Mouse (Mus musculus): ENCODE data around the gene March1.

March1 gene

DNA sequence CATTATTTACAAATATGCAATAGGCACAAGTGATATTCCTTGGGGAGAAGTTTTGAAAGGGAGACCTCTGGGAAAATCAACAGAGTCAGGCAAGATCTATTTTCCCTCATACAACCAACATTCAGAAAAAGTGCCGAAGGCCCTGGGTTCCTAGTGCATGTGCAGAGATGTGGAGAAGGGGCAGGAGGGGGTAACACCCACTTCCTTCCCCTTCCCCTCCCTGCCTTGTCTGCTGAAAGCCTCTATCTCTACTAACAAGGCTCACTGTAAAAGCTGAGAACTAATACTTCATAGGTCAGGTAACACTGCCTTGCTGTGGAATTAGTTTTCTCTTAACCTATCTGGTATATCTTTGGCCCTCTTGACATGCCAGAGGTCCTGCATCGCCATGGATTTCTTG lies 812.9 kb downstream of the March1 start:
- DNase-seq = no peak

DNA sequence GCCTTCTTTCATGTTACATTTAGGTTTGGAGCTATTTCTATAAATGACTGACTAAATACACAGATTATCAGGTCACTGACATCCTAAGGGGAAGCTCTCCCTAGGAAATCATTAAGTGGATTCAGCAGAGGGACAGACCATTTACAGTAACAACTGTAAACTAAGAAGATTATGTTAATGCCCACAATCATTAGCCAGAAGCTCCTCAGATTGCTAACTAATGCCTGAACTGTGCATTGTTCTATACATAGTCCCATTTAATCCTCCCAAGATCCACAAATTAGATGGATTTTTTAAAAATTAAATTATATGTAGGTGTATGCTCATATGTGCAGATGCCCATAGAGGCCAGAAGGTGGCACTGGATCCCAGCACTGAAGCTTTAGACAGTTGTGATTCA lies 815.9 kb downstream of the March1 start:
- DNase-seq = no peak

DNA sequence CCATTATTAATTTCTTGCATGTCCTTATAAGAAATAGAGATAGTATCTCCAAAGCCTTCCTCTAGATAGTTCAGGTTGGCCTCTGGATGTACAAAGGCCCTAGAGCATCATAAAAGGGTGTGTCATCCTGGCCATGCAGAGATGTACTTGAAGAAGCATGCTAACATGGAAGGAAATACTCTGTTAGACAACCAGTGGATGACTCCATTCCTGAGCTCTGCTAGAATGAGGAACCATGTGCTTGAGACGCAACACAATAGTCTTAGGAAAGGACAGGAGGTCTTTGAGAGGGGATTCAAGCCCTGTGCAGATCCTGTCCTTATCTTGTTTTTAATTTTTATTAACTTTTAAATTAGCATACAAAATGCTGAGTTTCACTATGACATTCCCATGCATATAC lies 819.1 kb downstream of the March1 start:
- no peak for DNase-seq

DNA sequence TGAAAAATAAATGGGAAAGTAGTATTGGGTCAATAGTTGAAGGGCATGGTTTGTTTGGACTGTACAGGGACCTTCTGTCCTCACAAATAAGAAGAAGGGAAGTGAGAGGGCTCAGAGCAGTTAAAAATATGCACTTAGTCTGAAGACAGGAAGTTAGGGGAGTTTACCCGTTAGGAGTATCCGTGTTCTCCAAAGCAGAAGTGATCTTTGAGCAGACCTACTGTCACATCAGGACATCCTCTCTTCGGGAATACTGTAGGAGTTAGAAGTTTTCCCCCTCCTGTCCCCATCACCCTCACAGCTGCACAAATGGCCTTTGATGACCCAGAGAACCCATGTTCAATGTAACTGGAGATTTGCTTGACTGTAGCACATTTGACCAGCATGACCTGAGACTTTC lies 820.2 kb downstream of the March1 start:
- no peak for DNase-seq

DNA sequence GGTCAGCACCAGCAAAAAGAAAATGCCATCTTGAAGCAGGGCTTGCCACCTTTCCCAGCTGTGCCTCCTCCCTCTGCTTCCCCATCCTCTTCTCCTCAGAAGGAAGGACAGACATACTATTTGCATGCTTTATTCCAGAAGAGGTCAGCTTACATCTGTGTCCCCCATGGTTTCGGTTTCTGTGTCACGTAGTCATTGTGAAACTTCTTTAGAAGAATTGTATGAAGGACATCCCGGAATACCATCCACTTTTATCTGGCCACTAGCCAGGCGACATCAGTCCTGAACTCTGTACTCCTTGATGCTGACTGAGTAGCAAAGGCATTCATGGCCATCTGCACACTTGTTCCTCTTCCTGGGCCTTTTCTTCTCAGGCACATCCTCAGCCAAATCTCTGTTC lies 820.8 kb downstream of the March1 start:
- peak; percentile 10 for DNase-seq

DNA sequence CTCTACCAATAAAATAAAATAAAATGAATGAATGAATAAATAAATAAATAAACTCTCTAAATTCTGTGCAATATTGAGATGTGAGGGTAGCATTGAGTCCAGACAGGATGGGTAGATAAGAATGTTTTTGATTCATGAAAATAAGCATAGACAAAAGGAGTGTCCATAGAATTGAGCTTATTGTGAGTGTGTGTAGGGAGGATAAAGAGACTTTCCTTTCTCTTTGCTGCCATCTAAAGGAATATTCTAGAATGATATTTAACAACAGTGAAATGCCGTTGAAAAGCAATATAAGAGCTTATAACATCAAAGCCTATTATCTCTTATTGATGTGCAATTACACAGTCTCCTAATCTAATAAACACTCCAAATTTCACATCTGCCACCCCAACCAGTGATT lies 823.4 kb downstream of the March1 start:
- no peak for DNase-seq

DNA sequence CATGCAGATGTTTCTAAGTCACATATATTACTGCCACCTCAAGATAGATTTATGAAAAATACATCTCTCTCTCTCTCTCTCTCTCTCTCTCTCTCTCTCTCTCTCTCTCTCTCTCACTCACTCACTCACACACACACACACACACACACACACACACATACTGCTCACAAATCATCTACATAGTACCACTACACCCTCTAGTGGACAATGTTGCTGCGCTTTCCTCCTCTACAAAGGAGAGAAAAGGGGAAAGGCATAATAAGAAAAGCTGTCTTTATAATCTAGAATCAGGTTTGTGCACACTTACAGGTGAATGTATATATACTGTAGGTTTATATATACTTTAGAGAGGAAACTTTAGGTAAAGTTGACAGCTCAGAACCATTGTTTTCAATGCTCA lies 825.1 kb downstream of the March1 start:
- peak; percentile 24 for DNase-seq

DNA sequence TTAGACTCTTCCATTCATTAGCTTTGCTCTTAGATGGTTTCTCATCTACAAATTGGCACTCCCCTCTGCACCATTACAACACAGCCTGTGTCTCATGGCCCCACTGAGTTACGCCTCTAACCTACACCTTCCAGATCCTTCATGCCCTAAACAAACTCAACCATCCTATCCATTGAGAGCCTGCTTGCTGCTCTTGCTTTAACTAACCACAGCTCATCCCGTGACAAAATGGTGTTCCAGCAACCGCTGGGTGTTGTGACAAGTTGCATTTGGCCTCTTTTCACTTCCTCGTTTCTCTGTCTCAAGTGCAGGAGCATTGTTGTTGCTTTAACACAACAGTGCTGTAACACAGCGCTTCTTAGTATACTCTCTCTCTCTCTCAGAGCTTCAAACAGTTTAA lies 826.4 kb downstream of the March1 start:
- no peak for DNase-seq

DNA sequence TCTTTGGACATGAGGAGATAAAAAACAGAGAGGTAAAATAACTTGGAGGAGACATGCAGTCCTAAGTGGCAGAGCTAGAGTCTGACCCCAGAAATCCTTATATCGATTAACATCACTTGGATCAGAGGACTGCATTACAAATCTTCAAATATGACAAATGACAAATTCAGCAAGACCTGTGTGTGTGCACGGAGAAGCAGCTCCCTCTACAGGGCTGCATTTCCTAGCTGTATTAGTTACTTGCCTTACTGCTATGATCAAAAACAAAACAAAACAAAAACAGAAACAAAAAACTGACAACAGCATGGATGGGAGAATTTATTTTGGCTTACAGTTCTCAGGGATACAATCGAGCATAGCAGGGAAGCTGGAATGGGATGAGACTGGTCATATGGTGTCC lies 827.7 kb downstream of the March1 start:
- no peak for DNase-seq

DNA sequence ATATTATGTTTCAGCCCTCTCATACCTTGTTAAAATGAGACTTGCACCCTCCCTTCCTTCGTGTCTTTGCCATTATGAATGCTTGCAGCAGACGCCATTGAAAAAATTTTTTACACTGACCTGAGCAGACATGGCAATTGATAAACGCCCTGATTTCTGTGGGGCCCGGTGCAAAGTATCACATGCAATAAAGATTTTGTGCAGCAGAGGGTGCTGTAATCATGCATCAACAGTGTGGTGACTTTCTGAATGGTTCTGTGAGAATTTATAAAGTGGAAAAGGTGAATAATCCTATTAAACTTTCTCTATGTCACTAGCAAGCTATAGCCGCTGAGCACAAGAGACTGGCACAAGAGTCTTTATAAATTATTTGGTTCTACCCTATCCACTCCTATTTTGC lies 833.0 kb downstream of the March1 start:
- peak; percentile 40 for DNase-seq

DNA sequence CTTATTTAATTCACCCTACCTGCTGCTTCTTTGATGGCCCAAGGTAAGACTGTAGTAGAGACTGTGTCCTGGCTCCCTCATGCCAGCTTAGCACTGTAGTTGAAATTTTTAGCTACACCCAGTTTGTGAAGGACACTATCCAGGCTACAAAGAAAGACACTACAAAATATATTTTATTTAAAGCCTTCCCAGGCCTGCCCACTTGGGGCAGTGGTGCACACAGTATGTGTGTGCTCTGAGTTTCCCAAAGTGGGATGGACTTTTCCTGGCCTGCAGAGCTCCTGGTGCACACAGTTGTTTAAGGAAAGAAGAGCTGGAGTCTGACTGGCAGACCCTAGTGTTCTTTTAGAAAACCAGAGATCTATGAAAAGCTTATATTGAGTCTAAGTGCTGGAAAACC lies 839.4 kb downstream of the March1 start:
- DNase-seq = no peak

DNA sequence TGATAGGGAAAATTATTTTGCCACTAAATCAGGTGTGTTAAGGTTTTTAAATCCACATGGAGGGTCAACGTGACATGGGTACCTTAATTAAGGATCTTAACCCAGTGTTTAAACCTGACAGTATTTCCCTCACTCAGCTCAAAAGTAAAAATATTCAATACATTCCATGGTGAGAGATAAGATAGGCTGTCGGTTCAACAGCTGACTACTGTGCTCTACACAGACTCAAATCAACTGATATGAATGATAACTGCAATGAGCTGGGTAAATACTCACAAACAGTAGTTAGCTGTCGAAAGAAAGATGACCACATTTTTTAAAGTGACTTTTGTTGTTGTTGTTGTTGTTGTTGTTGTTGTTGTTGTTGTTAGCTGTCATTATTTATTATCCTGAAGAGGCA lies 852.1 kb downstream of the March1 start:
- DNase-seq = no peak

DNA sequence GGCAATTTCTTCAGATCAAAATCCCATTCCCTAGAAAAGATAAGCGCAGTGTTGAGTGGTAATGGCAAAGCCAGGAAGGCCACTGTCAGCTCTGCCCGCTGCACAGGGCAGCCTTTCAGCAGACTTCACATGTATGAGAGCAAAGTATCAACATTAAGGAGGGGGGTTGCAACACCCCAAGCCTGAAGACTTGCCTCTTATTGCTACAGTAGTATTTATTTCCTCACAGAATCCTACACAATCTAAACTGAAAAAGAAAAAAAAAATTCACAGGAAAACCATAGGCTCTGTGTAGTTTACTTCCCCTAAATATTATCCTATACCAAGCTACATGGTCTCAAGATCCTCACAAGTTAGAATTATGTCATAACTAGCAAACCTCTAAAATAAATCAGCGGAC lies 859.2 kb downstream of the March1 start:
- no peak for DNase-seq

DNA sequence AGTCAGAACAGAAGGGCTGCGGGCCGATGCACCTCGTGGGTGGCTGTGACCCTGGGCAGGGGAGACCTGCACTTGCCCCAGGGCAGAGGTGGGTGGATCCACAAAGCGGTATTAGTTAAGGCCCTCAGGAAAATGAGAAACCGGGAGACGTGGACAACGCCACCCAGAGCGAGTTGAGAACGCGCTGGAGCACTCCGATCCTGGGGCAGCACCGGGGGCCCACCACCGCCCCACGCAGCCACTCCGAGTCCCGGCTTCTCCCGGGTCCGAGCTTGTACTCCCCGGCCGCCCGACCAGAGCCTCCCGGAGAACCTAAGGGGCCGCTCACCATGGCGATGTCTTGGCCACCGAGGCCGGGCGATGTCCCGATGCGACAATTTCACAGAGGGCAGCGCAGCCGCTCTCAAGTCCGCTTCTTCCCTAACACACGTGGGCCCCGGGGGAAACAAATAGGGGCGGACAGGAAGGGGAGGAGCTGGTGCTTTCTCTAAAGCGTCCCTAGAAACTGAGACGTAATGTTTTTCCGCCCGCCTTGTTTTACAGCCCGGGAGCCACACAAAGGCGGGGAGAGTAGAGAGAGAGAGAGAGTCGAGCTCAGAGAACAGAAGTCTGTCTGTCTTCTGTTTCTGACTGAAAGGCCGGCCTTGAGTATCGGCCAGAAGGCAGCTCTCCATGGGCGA lies 868.5 kb downstream of the March1 start, which contains the start of gene Tma16:
Tma16 (minus strand) TSS at position 447 of the 680 bp plus-strand sequence.
- peak; percentile 80 for DNase-seq

DNA sequence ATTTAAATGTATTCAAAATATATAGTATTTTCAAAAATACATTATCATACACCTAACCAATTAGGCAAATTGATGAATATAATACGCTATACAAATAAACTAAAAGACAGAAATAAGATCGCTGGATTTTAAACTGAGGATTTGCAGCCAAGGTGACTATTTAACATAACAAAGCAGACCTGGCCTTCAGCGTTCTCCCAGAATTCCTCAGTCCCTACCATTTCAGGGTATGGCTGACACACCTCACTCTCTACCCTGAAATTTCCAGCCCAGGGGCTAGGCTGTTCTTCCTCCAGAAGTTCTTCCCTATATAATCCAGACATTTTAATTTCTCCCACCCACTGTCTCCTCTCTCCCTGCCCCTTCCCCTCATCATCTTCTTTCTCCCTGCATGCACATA lies 870.9 kb downstream of the March1 start:
- DNase-seq = no peak

DNA sequence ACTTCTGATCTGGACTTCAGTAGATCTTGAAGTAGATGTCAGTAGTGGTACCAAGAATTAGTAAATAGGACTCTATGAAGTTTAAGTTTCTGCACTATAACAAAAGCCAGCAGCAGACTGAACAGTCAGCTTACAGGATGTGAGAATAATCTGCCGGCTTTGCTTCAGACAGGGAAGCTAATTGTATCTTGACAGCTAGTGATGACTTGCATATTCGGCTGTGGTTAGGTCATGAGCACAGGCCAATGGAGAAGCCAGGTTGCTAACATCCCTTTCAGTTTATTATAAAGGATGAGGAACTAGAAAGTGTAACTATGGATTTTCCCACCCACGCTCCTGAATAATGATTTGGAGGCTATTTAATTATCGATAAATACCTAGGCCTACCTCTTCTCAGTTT lies 872.9 kb downstream of the March1 start:
- DNase-seq = no peak

DNA sequence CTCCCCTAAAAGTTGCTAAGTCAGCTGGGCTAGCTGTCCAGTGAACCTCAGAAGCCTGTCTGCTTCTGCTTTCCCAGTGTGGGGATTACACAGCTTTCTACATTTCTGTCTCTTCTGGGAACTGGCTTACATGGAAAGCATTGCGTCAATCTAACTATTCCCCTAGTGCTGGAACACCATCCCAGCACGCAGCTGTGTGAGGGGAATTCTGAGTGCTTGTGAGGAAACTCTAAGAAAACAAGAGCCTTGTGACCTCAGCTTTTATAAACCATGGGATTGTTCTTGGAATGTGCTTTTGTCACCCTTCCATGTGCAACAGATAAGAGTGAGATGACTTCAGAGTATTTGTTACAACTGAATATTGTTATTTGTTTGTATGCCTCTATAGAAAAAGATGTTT lies 876.8 kb downstream of the March1 start:
- no peak for DNase-seq

DNA sequence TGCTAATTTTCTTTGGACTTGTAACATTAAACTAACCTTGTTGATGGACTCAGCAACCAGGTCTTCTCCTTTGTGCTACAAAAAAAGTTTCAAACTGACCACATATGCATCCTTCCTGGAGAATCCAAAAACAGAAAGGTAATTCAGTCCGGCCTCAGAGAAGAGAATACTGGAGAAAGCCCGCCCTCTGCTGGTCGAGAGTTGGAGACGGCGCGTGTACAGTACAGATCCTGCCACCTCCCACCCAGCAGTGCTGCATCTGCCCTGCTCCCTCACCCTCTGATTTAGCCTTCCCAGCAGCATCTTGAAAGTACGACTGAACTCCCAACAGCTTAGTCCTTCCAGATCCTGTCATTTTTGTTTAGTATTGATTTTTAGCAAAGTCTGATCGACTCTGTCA lies 878.0 kb downstream of the March1 start:
- peak; percentile 71 for DNase-seq

DNA sequence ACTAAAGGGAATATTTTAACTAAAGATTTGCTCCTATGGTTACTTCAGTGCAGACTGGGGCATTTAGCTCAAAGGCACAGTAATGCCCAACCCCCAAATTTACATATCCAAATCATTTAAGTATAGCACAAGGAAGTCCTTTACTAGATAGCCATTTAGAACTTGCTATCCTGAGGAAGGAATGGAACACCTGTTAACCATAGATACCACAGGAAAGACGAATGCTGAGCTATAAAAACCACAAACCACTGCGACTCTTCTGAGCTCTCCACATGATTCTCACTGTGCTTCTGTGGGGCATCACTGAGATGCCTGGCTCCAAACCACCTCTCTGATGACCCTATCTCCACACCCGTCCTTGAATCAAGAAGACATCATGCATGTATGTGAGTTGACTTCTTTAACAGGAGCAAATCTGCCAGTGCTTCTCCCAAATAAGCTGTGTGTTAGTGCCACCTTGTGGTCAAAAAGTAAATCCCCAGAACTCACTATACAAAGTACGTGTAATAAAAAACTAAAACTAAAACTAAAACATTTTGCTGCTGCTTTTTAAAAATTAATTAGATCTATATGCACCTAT lies 879.4 kb downstream of the March1 start:
- peak; percentile 42 for DNase-seq

DNA sequence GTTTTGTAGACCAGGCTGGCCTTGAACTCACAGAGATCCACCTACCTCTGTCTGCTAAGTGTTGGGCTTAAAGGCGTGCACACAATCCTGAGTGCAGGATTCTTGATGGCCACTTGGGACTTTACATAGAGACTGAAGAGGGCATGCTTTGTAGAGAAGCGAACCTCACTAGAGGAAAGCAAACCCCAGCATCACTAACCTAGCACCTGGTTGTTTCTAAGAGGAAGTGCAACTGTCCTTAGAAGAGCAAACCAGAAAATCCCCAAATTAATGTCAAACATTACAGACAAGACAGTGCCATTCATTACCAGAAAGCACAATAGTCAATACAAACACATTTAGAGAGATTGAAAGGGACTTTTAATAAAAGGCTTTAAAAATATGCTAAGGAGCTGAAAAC lies 885.7 kb downstream of the March1 start:
- DNase-seq = no peak

DNA sequence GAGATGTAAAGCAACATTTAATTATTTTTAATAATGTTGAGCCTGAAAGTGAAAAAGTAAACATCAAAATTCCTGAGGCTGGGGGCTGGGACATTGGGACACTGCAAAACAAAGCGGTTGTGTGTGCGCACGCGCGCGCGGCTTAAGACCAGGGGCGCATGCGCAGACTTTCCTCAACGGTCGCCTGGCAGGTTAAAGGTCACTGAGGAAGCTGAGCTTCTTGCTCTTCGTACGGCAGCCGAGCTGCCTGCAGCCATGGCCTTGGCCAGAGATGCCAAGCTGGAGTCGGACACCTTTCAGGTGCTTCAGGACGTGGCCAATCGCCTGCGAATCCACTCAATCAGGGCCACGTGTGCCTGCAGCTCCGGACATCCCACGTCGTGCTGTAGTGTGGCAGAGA lies 893.8 kb downstream of the March1 start, which contains the start of gene Tktl2:
Tktl2 (plus strand) TSS at position 220 of the 400 bp plus-strand sequence.
- no peak for DNase-seq

DNA sequence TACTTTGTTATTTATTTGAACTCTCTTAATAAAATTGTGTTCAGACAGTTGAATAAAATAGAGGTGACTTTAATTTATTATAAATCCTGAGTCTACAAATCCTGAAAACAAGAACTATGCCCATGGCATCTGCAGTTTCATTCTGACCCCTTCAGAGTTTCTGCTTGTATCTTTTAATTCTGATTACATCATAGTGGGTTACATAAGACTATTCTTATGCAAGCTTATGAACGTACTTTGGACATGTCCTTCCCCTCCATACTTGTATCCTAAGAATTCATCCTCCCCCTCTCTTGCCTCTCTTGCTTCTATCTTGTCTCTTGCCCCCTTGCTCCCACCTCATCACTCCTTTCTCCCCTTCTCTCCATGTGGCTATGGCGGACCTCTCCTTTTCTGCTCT lies 901.4 kb downstream of the March1 start:
- DNase-seq = no peak

DNA sequence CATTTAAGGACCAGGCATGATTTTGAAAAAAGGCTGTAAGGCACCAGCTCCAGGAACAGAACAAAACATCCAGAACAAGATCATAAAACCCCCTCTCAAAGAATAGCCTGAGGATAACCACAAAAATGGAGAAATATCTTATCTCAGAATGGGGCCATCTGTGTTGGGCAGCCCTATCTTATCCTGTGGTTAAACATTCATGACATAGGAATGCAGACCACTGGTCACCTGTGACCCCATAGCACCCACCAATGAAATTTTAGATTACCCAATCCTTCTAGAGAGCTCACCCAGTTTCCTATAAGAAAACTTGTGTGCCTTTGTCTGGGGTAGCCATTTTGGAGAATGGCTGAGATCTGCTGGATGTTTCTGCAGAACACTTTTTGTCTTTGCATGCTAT lies 902.9 kb downstream of the March1 start:
- DNase-seq = no peak
